Mouse (Mus musculus) lung, adult 10 weeks (tissue): ENCODE results near the gene Olfr50. TPM values are rescaled to one million over a fixed set of nuclear protein-coding genes. Genes with fewer than 3 reads are reported as not detected.

Experiments
- polyA plus RNA-seq: library from polyadenylated mRNA; stranded (reverse); fragments of 350-450 nt; fragmentation: Illumina TruSeq; extraction: RNeasy Lipid Tissue Mini Kit (QIAGEN cat#74804); gene quantifications from one replicate; pipeline ENCODE4 v1.2.3, GENCODE M21; 2014; ENCODE audit warnings: low read depth, low replicate concordance; ENCODE audit not compliant: insufficient read depth

The Olfr50 gene
- polyA plus RNA-seq = not detected

DNA sequence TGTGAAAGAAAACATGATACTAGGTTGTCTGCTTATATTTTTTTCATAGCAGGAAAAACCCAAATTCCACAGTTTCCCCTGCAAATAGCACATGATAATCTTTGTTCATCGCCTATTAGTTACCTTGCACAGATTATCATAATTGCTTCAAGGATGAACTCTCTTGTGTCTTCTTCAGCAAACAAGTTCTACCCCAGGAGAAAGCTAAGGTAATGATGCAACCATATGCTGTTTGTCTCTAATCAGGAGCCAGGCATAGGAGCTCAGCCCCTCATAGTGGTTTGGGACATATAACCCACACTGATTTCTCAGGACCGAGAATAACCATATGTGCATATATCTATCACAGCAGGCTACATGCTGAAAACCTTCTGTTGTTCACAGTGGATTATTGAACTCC lies at the start of gene Olfr50:
Gene Olfr50 (plus strand): TSS at position 301 of the 400 bp plus-strand sequence.

DNA sequence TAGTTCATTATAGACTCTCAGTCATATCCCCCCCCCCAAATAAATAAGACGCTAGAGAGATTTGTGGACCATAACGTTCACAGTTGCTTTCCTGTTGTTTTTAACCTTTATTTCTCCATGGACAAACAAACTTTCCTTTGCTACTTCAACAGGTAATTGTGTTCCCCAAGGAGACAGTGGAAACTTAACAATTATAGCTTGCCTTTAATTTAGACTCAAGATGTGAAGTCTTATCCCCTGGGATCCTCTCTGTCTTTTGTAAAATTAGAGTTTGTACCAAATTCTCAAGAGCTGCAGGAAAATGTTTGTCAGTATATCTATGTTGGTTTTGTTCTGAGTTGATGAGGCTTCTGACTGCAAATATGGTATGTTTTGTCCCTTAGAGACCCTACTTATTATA lies 6.4 kb upstream of the Olfr50 start, which contains the start of gene Olfr348:
Gene Olfr348 (plus strand): TSS at position 301 of the 400 bp plus-strand sequence.

GRCm38 (mm10) chr2:36816932-36817331 lies 26.6 kb downstream of the Olfr50 start, which contains the start of gene Olfr3:
Olfr3 (minus strand) TSS chr2:36817032.

GRCm38 (mm10) chr2:36846010-36846409 lies 55.7 kb downstream of the Olfr50 start, which contains the start of gene Olfr350:
Olfr350 (plus strand) TSS chr2:36846310.

Other genes starting within 250 kb of the Olfr50 start
- gene Olfr344, start 223.9 kb upstream of the Olfr50 start, polyA plus RNA-seq = not detected
- gene Olfr345, start 150.5 kb upstream of the Olfr50 start, polyA plus RNA-seq = not detected
- gene Olfr346, start 104.8 kb upstream of the Olfr50 start, polyA plus RNA-seq = not detected
- not detected for gene Olfr347, start 58.6 kb upstream of the Olfr50 start, polyA plus RNA-seq
- gene Olfr348, start 6.3 kb upstream of the Olfr50 start, polyA plus RNA-seq = not detected
- gene Olfr3, start 26.5 kb downstream of the Olfr50 start, polyA plus RNA-seq = not detected
- not detected for gene Olfr350, start 55.8 kb downstream of the Olfr50 start, polyA plus RNA-seq
- not detected for gene Olfr351, start 72.1 kb downstream of the Olfr50 start, polyA plus RNA-seq
- not detected for gene Olfr352, start 77.9 kb downstream of the Olfr50 start, polyA plus RNA-seq
- gene Olfr353, start 102.4 kb downstream of the Olfr50 start, polyA plus RNA-seq = not detected
- gene Olfr354, start 115.1 kb downstream of the Olfr50 start, polyA plus RNA-seq = not detected
- not detected for gene Olfr355, start 138.4 kb downstream of the Olfr50 start, polyA plus RNA-seq
- not detected for gene Olfr356, start 146.6 kb downstream of the Olfr50 start, polyA plus RNA-seq
- not detected for gene Olfr357, start 203.3 kb downstream of the Olfr50 start, polyA plus RNA-seq
- gene Olfr358, start 218.8 kb downstream of the Olfr50 start, polyA plus RNA-seq = not detected